Mouse (Mus musculus) thymus, postnatal 25 days (tissue): Measurements from ENCODE around the gene Cntrl.
A peak's percentile ranks its signal among the peaks of the same experiment; 100 is the strongest.

ENCODE experiments used
- DNase-seq: peaks from one replicate; pipeline ENCODE4 v3.0.0; 2022

The Cntrl gene

GRCm38 (mm10) chr2:35109141-35109923 lies at the start of gene Cntrl:
Gene Cntrl (plus strand): TSS chr2:35109492.
- peak; percentile 95 for DNase-seq

GRCm38 (mm10) chr2:35060256-35060655 lies 49.0 kb upstream of the Cntrl start:
- no peak for DNase-seq

GRCm38 (mm10) chr2:35060897-35061296 lies 48.4 kb upstream of the Cntrl start:
- DNase-seq = no peak

GRCm38 (mm10) chr2:35061338-35061737 lies 48.0 kb upstream of the Cntrl start, which contains the start of gene Hc:
Gene Hc (minus strand): TSS chr2:35061438.
- no peak for DNase-seq

- DNase-seq = no peak
These were observed 45.8 kb upstream of the Cntrl start for GRCm38 (mm10) chr2:35063333-35064030.

GRCm38 (mm10) chr2:35066525-35067082 lies 42.7 kb upstream of the Cntrl start:
- DNase-seq = no peak

GRCm38 (mm10) chr2:35067117-35067516 lies 42.2 kb upstream of the Cntrl start:
- no peak for DNase-seq

GRCm38 (mm10) chr2:35069124-35069523 lies 40.2 kb upstream of the Cntrl start:
- no peak for DNase-seq

GRCm38 (mm10) chr2:35070275-35070674 lies 39.0 kb upstream of the Cntrl start:
- DNase-seq = no peak

GRCm38 (mm10) chr2:35072547-35072946 lies 36.7 kb upstream of the Cntrl start:
- DNase-seq = no peak

- no peak for DNase-seq
These were observed 35.0 kb upstream of the Cntrl start for GRCm38 (mm10) chr2:35074328-35074727.

- DNase-seq = no peak
These were observed 30.1 kb upstream of the Cntrl start for GRCm38 (mm10) chr2:35079166-35079565.

- no peak for DNase-seq
These were observed 21.9 kb upstream of the Cntrl start for GRCm38 (mm10) chr2:35087418-35087817.

GRCm38 (mm10) chr2:35100529-35100928 lies 8.8 kb upstream of the Cntrl start:
- no peak for DNase-seq

- no peak for DNase-seq
These were observed 7.8 kb upstream of the Cntrl start, which contains the start of gene AI182371 for GRCm38 (mm10) chr2:35101443-35101842. Gene AI182371 (minus strand): TSS chr2:35101543.

- no peak for DNase-seq
These were observed 6.5 kb upstream of the Cntrl start for GRCm38 (mm10) chr2:35102777-35103176.

GRCm38 (mm10) chr2:35103558-35103957 lies 5.7 kb upstream of the Cntrl start:
- no peak for DNase-seq

- no peak for DNase-seq
These were observed 4.4 kb upstream of the Cntrl start for GRCm38 (mm10) chr2:35104843-35105242.

- DNase-seq = peak; percentile 26
These were observed 1.2 kb upstream of the Cntrl start for GRCm38 (mm10) chr2:35107984-35108635.

GRCm38 (mm10) chr2:35108712-35109111 lies 580 bp upstream of the Cntrl start:
- peak; percentile 63 for DNase-seq

GRCm38 (mm10) chr2:35109924-35110304 lies 622 bp downstream of the Cntrl start:
- DNase-seq = no peak

- DNase-seq = no peak
These were observed 1.2 kb downstream of the Cntrl start for GRCm38 (mm10) chr2:35110521-35110920.

- peak; percentile 21 for DNase-seq
These were observed 15.4 kb downstream of the Cntrl start for GRCm38 (mm10) chr2:35124716-35125115.
